Mouse (Mus musculus) intestine, postnatal 0 days (tissue): ENCODE measurements around the gene B3gat3. TPM values are rescaled to one million over a fixed set of nuclear protein-coding genes. Genes with fewer than 3 reads are reported as not detected.
"Not testable (repeated sequence)": the region's sequence is repeated elsewhere in the genome, so short reads cannot be mapped to it uniquely, and the experiment has no call there.

Source experiments
- ATAC-seq: fragments of 200-750 bp; cut with Nextera tagmentation; 2 replicates; pipeline ENCODE4 v1.8.0; 2017; ENCODE audit warnings: mild to moderate bottlenecking, moderate TSS enrichment, moderate library complexity
- H3K27ac ChIP-seq: fragments of 300-500 bp; sonication (generic); 2 replicates; pipeline ENCODE4 v1.5.1; 2014; ENCODE audit warnings: mild to moderate bottlenecking, low read depth, low read length, moderate library complexity
- H3K27me3 ChIP-seq: fragments of 300-500 bp; sonication (generic); replicated peaks from 2 replicates; pipeline ENCODE4 v1.6.1; 2014; ENCODE audit warnings: low read length, mixed read lengths; ENCODE audit not compliant: control insufficient read depth, insufficient read depth
- H3K36me3 ChIP-seq: fragments of 300-500 bp; sonication (generic); 2 replicates; pipeline ENCODE4 v1.6.1; 2014; ENCODE audit warnings: mild to moderate bottlenecking, moderate library complexity; ENCODE audit not compliant: control insufficient read depth, insufficient read depth
- H3K4me1 ChIP-seq: fragments of 300-500 bp; sonication (generic); replicated peaks from 2 replicates; pipeline ENCODE4 v1.6.1; 2014; ENCODE audit warnings: antibody characterized with exemption, low read length, mixed read lengths; ENCODE audit not compliant: control insufficient read depth, insufficient read depth
- H3K4me2 ChIP-seq: fragments of 300-500 bp; sonication (generic); replicated peaks from 2 replicates; pipeline ENCODE4 v1.6.1; 2014; ENCODE audit warnings: low read depth, mild to moderate bottlenecking, moderate library complexity
- H3K4me3 ChIP-seq: fragments of 300-500 bp; sonication (generic); 2 replicates; pipeline ENCODE4 v1.5.1; 2014; ENCODE audit warnings: low read depth, low read length
- H3K9ac ChIP-seq: fragments of 300-500 bp; sonication (generic); 2 replicates; pipeline ENCODE4 v1.6.1; 2014; ENCODE audit warnings: mild to moderate bottlenecking, low read depth, low read length
- H3K9me3 ChIP-seq: fragments of 300-500 bp; sonication (generic); 2 replicates; pipeline ENCODE4 v1.6.1; 2016; ENCODE audit warnings: mixed run types; ENCODE audit not compliant: control insufficient read depth
- CTCF ChIP-seq: sonication (generic); IDR thresholded peaks from 2 replicates; pipeline ENCODE4 v1.5.1; 2016; ENCODE audit warnings: low read depth, mild to moderate bottlenecking, control low read depth, antibody characterized with exemption, moderate library complexity
- WGBS: fragments of 180-500 bp; shearing (Covaris S2); extraction: QIAGEN DNeasy Blood & Tissue Kit; methylation state at CpG from one replicate; pipeline ENCODE4 v1.1.7; 2014; 5-methylcytosine and 5-hydroxymethylcytosine counted together
- polyA plus RNA-seq: library from polyadenylated mRNA; unstranded; fragments of >200 nt; fragmentation: Nextera tagmentation; extraction: Ambion mirVana; gene quantifications from 2 replicates; pipeline ENCODE4 v1.2.1, GENCODE M21; 2015

B3gat3 gene
- 36.6 and 37.5 TPM in 2 replicates for polyA plus RNA-seq

DNA sequence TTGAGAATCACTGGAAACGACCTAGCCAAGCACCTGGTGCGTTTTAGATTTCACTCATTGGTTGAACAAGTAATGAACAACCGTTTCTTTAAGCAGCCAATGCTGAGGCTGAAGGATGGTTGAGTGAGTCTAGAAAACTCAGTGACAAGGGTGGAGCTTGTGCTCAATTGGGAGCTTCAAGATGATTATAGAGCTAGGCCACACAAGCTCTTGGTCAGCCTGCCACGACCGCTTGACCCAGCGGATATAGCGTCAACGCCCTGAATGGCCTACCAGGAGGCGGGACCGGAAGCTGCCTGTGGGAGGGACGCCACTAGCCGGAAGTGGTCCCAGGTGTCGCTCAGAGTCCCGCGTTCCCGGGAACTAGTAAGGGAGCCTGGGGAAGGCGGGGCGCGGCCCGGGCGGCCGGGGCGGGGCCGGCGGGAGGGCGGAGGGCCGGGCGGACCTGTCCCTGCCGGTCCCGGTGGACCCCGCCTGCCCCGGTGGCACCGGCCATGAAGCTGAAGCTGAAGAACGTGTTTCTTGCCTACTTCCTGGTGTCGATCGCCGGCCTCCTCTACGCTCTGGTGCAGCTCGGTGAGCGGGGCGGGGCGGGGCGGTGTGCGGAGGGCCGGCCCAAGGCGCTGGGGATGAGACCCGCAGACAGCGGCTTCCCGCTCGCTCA, at the start of gene B3gat3:
Gene B3gat3 (plus strand): TSS at position 302 of the 664 bp plus-strand sequence.
- ATAC-seq, result peak; percentile 95
- Histone ChIP-seq H3K36me3 (peaks cover 27% of the 10 kb centered on the region), H3K27ac (peak within 1 kb of the TSS; percentile 92), H3K4me3 (peak within 1 kb of the TSS; percentile 80), H3K4me1 (0 out of 2 replicates have a peak, but pooled peaks cover 5% of the 10 kb centered on the region), H3K9ac (peak within 1 kb of the TSS; percentile 68), H3K4me2 (peak within 1 kb of the TSS; percentile 83), H3K9me3 (no peaks in the 10 kb centered on the region), H3K27me3 (no peaks in the 10 kb centered on the region)
- TF ChIP-seq CTCF, result no peak
- whole genome bisulfite sequencing, result 3% methylated on average over 46 of the region's 50 CpGs

DNA sequence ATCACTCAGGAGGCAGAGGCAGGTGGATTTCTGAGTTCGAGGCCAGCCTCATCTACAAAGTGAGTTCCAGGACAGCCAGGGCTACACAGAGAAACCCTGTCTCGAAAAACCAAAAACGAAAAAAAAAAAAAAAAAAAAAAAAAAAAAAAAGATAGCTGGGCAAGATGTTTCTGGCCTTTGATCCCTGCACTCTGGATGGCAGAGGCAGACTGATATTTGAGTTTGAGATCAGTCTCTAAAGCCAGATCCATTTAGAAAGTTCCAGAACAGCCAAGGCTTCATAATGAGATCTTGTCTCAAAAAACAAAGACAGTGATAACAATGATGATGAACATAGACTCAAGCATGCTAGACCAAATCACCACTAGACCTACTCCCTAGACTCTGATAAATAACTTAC, 49.8 kb upstream of the B3gat3 start:
- Histone ChIP-seq H3K36me3 (peaks cover 22% of the 10 kb centered on the region), H3K4me2 (peak overlapping the region; percentile 86), H3K27ac (peak overlapping the region; percentile 87; the same call in 1 of the 2 replicates), H3K4me3 (peak overlapping the region; percentile 80), H3K9ac (peak overlapping the region; percentile 89; the same call in 1 of the 2 replicates)
- H3K9me3 ChIP-seq, ATAC-seq, H3K27me3 ChIP-seq, H3K4me1 ChIP-seq: not testable (repeated sequence)
- WGBS, result 79% methylated on average over 3 of the region's 3 CpGs

DNA sequence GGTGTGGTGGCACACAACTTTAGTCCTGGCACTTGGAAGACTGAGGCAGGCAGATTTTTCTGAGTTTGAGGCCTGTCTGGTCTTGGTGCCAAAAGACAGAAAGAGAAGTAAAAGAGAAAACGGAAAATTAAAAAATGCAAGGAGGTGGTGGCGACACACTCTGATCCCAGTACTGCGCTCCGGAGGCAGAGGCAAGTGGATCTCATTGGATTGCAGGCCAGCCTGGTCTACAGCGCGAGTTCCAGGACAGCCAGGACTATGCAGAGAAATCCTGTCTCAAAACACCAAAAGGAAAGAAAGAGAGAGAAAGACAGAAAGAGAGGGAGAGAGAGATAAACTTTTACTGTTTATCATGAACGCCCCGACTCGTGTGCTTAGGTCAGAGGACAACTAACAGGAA, 49.3 kb upstream of the B3gat3 start:
- 0 out of 2 replicates have a peak, but pooled peaks cover 3% of the 10 kb centered on the region for H3K4me1 ChIP-seq
- H3K4me3 ChIP-seq, result peak overlapping the region; percentile 80
- peaks cover 27% of the 10 kb centered on the region for H3K36me3 ChIP-seq
- TF ChIP-seq CTCF, result no peak
- no peaks in the 10 kb centered on the region for H3K27me3 ChIP-seq
- ATAC-seq, result peak; percentile 12; the same call in 1 of the 2 replicates
- peak overlapping the region; percentile 89 for H3K9ac ChIP-seq
- no peaks in the 10 kb centered on the region for H3K9me3 ChIP-seq
- H3K4me2 ChIP-seq, result peak overlapping the region; percentile 86
- WGBS, result 38% methylated on average over 9 of the region's 9 CpGs
- peak overlapping the region; percentile 87 for H3K27ac ChIP-seq

DNA sequence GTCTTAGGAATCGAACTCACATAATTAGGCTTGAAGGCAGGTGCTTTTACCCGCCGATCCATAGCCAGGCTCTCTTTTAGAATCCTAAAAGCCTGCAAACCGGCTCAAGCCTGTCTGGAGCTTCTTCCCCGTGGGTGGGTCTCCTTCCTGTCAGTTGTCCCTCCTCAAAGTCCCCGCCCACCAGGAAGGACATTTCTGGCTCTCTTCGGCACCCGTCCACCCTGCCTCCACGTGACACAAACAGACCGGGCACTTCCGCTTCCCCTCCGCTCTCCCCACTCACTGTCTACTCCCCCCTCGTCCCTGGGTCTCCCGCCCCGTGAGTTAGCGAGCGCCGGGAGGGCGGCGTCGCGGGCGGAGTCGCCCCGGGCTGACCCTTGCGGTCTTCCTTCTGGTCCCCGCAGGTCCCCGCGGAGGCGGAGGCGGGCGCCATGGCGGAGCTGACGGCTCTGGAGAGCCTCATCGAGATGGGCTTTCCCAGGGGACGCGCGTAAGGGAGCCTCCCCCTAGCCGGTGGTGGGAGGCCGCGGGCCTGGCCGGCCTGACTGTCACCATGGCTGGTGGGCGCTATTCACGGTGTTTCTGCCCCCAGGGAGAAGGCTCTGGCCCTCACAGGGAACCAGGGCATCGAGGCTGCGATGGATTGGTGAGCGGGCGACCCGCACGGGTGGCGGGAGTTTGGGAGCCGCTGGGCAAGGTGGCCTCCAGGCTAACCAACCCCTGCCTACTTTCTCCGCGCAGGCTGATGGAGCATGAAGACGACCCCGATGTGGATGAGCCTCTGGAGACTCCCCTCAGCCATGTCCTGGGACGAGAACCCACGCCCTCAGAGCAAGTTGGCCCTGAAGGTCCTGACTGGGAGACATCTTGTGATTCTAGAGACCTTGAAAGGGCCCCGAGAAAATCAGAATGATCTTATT, 48.6 kb upstream of the B3gat3 start, which contains the start of gene Ubxn1:
Gene Ubxn1 (plus strand): TSS at position 230 of the 920 bp plus-strand sequence.
- Histone ChIP-seq H3K9me3 (no peaks in the 10 kb centered on the region), H3K4me3 (peak within 1 kb of the TSS; percentile 80), H3K36me3 (peaks cover 32% of the 10 kb centered on the region), H3K27ac (peak within 1 kb of the TSS; percentile 87), H3K4me1 (0 out of 2 replicates have a peak, but pooled peaks cover 3% of the 10 kb centered on the region), H3K27me3 (no peaks in the 10 kb centered on the region), H3K4me2 (peak within 1 kb of the TSS; percentile 86), H3K9ac (peak within 1 kb of the TSS; percentile 89)
- WGBS, result under 1% methylated on average over 59 of the region's 59 CpGs
- TF ChIP-seq CTCF, result no peak
- peak; percentile 96 for ATAC-seq

DNA sequence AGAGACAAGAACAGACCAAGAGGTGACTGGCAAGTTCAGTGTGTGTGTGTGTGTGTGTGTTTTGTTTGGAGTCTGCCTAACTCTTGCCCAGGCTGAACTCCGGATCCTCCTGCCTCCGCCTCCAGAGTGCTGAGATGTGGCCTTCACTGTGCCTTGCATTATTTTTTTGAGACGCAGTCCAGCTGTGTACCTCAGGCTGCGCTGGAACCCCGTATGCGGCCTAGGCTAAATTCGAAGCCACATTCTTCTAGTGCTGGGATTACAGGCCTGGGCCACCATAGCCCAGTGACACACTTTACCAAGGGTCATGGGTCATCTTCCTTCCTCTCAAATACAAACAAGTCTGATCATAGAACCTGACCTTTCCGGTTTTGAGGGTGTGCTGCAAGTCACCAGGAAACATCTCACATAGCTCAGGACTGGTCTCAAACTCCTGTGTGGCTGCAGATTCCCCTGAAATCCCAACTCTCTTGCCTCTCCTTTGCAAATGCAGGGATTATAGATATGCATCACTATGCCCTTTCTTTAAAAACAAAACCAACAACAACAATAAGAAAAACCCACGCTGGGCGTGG, 47.8 kb upstream of the B3gat3 start:
- Histone ChIP-seq H3K4me2 (peak overlapping the region; percentile 86), H3K36me3 (peaks cover 41% of the 10 kb centered on the region), H3K9ac (peak overlapping the region; percentile 89), H3K4me3 (peak overlapping the region; percentile 80), H3K27ac (peak overlapping the region; percentile 87), H3K9me3 (no peaks in the 10 kb centered on the region), H3K4me1 (0 out of 2 replicates have a peak, but pooled peaks cover 3% of the 10 kb centered on the region), H3K27me3 (no peaks in the 10 kb centered on the region)
- 53% methylated on average over 10 of the region's 10 CpGs for WGBS
- ATAC-seq, result no peak
- TF ChIP-seq CTCF, result no peak

DNA sequence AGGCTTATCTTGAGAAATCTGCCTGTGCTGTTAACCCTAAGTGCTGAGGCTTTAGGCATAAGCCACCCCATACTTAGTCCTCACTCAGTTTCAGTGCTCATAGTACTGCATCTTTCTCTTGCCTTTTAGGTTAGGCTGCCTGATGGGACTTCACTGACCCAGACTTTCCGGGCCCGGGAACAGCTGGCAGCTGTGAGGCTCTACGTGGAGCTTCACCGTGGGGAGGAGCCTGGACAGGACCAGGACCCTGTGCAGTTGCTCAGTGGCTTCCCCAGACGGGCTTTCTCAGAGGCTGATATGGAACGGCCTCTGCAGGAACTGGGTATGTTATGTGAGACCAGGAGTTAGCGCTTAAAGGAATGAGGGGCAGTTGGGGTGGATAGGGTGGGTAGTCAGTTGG, 45.1 kb upstream of the B3gat3 start:
- H3K27ac ChIP-seq, result no peak overlapping the region; the same call in 1 of the 2 replicates
- H3K36me3 ChIP-seq, result peaks cover 43% of the 10 kb centered on the region
- no peak overlapping the region for H3K4me3 ChIP-seq
- 0 out of 2 replicates have a peak, but pooled peaks cover 3% of the 10 kb centered on the region for H3K4me1 ChIP-seq
- WGBS, result 88% methylated on average over 7 of the region's 7 CpGs
- no peak overlapping the region for H3K9ac ChIP-seq
- no peaks in the 10 kb centered on the region for H3K9me3 ChIP-seq
- TF ChIP-seq CTCF, result no peak
- H3K4me2 ChIP-seq, result no peak overlapping the region
- ATAC-seq, result no peak
- H3K27me3 ChIP-seq, result no peaks in the 10 kb centered on the region
